Mouse (Mus musculus): ENCODE measurements around the gene Nras.

GRCm38 (mm10) chr3:103056016-103056595, 2.0 kb upstream of the Nras start:
- TF ChIP-seq HCFC1 (IDR thresholded peaks at IDR 0.05; ENCODE audit: borderline replicate concordance, insufficient read depth, low read length) (no peak), ZC3H11A (IDR thresholded peaks at IDR 0.05; ENCODE audit: borderline replicate concordance, low read depth, low read length) (no peak), ZNF384 (IDR thresholded peaks at IDR 0.05; ENCODE audit: low read depth, low read length) (no peak)
